Comparison of ENCODE assay signal across 33 mouse cellular contexts in genomic region chr8:48937144-48937543, GRCm38 (mm10).
"Had no signal": no experiment of that assay in that cellular context is flagged by ENCODE, and none has a peak within 500 bp of the region (broad histone marks: within the 10 kb centered on the region; RNA-seq: fewer than 3 reads in every experiment).

No protein-coding gene starts in this region.

- H3K9me3 ChIP-seq: heart, embryonic 10.5 days; heart, embryonic 12.5 days; heart, embryonic 13.5 days; heart, embryonic 15.5 days; hindbrain, embryonic 10.5 days; hindbrain, embryonic 12.5 days; hindbrain, embryonic 13.5 days; hindbrain, embryonic 15.5 days; kidney, embryonic 15.5 days had no signal

- H3K36me3 ChIP-seq: heart, embryonic 10.5 days; heart, embryonic 12.5 days; heart, embryonic 13.5 days; heart, embryonic 15.5 days; hindbrain, embryonic 10.5 days; hindbrain, embryonic 12.5 days; hindbrain, embryonic 13.5 days; hindbrain, embryonic 15.5 days; kidney, embryonic 15.5 days had no signal

- DNase-seq: heart, postnatal 10 days; heart, postnatal 14 days; heart, postnatal 36 days; heart, postnatal 4 days; kidney, adult 11 months; kidney, adult 18-20 months; kidney, adult 2 months; kidney, adult 8-10 months; kidney, adult 9 months; kidney, postnatal 10 days; kidney, postnatal 14 days; kidney, postnatal 25 days; kidney, postnatal 36 days; kidney, postnatal 4 days; layer of hippocampus, adult 9-11 months; layer of hippocampus, postnatal 36 days had no signal

- H3K27ac ChIP-seq: heart, embryonic 10.5 days; heart, embryonic 13.5 days; heart, embryonic 15.5 days; hindbrain, embryonic 10.5 days; hindbrain, embryonic 12.5 days; hindbrain, embryonic 13.5 days; hindbrain, embryonic 14.5 days; hindbrain, embryonic 15.5 days; hindbrain, postnatal 0 days; kidney, embryonic 15.5 days; kidney, postnatal 0 days; layer of hippocampus, adult 2 months; left cerebral cortex, adult 2 months had no signal

- H3K4me3 ChIP-seq: heart, embryonic 10.5 days; heart, embryonic 12.5 days; heart, embryonic 13.5 days; heart, embryonic 15.5 days; hindbrain, embryonic 10.5 days; hindbrain, embryonic 12.5 days; hindbrain, embryonic 13.5 days; hindbrain, embryonic 15.5 days; kidney, embryonic 15.5 days; layer of hippocampus, adult 2 months; left cerebral cortex, adult 2 months had no signal

- H3K4me2 ChIP-seq: heart, embryonic 11.5 days; heart, embryonic 12.5 days; heart, embryonic 13.5 days; heart, embryonic 15.5 days; hindbrain, embryonic 12.5 days; hindbrain, embryonic 13.5 days; hindbrain, embryonic 14.5 days; hindbrain, embryonic 15.5 days; kidney, embryonic 15.5 days had no signal

- H3K27me3 ChIP-seq: heart, embryonic 12.5 days; heart, embryonic 13.5 days; heart, embryonic 15.5 days; hindbrain, embryonic 12.5 days; hindbrain, embryonic 13.5 days; hindbrain, embryonic 15.5 days; kidney, embryonic 15.5 days had no signal

- ATAC-seq: hindbrain, embryonic 16.5 days; hindbrain, postnatal 0 days; inflammation-experienced regulatory T-cells, adult 6 months had no signal

- H3K4me1 ChIP-seq: heart, embryonic 10.5 days; heart, embryonic 12.5 days; heart, embryonic 13.5 days; heart, embryonic 15.5 days; hindbrain, embryonic 10.5 days; hindbrain, embryonic 12.5 days; hindbrain, embryonic 13.5 days; hindbrain, embryonic 15.5 days; kidney, embryonic 15.5 days had no signal

- H3K9ac ChIP-seq: heart, embryonic 12.5 days; heart, embryonic 13.5 days; heart, embryonic 15.5 days; hindbrain, embryonic 12.5 days; hindbrain, embryonic 13.5 days; hindbrain, embryonic 14.5 days; hindbrain, embryonic 15.5 days; kidney, embryonic 15.5 days had no signal
